10 mouse cellular contexts compared by ENCODE assay signal in the genomic region with DNA sequence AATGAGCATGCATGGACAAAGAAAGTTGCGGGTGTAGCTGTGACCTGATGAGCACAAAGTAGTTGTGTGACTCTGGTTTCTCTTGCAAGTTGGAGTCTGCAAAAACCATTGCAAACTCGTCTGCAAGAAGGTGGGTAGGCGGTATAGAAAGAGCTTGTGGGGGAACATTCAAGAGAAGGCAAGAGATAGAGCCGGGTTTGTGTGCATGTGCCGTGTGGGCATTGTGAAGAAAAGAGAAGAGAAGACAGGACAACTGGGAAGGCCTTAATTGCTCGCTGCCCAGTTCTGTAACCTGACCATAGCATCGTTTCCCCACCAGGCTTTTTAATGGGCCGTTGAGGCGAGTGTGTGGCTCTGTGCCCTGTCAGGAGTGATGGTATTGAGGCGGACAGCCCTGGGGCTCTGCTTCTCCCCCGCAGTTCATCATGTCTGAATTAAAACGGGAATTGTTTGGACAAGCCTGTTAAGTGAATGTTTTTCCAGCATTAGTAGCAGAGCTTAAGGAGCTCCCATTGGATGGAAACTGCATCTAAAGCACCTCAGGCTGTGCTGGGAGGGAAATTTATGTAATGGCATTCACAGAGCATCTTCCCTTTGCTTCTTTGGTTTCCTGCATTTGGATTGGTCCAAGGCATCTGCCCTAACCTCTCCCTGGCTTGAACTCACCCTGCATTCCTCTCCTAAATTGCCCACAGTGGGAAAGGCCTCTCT.
DNase-seq lines count a peak whose midpoint lies in the region; ATAC-seq lines count a peak whose summit lies in the region.
"Had no signal": no experiment of that assay in that cellular context is flagged by ENCODE, and none has a peak within 500 bp of the region (broad histone marks: within the 10 kb centered on the region; RNA-seq: fewer than 3 reads in every experiment).

No protein-coding gene starts in this region.

- H3K27ac ChIP-seq in kidney, embryonic 14.5 days (ENCODE audit: low read depth, low read length) = peak overlapping the region; percentile 55; the same call in 1 of the 2 replicates
- H3K27ac ChIP-seq in midbrain, embryonic 16.5 days (ENCODE audit: low read length) = no peak overlapping the region
- H3K27ac ChIP-seq in heart, embryonic 12.5 days (ENCODE audit: poor library complexity, severe bottlenecking) = no peak overlapping the region

- 25% methylated on average over 12 of the region's 12 CpGs for WGBS in kidney, embryonic 14.5 days
- WGBS in midbrain, embryonic 16.5 days = 46% methylated on average over 12 of the region's 12 CpGs
- WGBS in heart, embryonic 12.5 days = 64% methylated on average over 12 of the region's 12 CpGs

- no peaks in the 10 kb centered on the region for H3K36me3 ChIP-seq in kidney, embryonic 14.5 days (ENCODE audit: control insufficient read depth, insufficient read depth, low read length)
- H3K36me3 ChIP-seq in midbrain, embryonic 16.5 days (ENCODE audit: control insufficient read depth, insufficient read depth, low read length) = no peaks in the 10 kb centered on the region
- no peaks in the 10 kb centered on the region for H3K36me3 ChIP-seq in heart, embryonic 12.5 days

- no peak for DNase-seq in kidney, postnatal 25 days
- peak; percentile 22 for DNase-seq in embryo, embryonic 9.5 days (ENCODE audit: extremely low spot score)
- peak; percentile 19 to 35 for DNase-seq in layer of hippocampus, adult 8-10 months (ENCODE audit: low spot score in 2 of 2)
- DNase-seq in thymus, postnatal 4 days = no peak
- no peak for DNase-seq in spleen, postnatal 36 days (ENCODE audit: low spot score in 2 of 2)
- DNase-seq: kidney, adult 2 months; thymus, postnatal 14 days had no signal

- no peaks in the 10 kb centered on the region for H3K4me1 ChIP-seq in kidney, embryonic 14.5 days (ENCODE audit: control insufficient read depth, insufficient read depth, low read length)
- H3K4me1 ChIP-seq in midbrain, embryonic 16.5 days (ENCODE audit: control insufficient read depth, insufficient read depth, low read length) = 0 out of 2 replicates have a peak, but pooled peaks cover 2% of the 10 kb centered on the region
- no peaks in the 10 kb centered on the region for H3K4me1 ChIP-seq in heart, embryonic 12.5 days (replicated peaks)

- H3K9ac ChIP-seq in kidney, embryonic 14.5 days (ENCODE audit: low read depth, low read length) = no peak overlapping the region
- H3K9ac ChIP-seq in midbrain, embryonic 16.5 days (ENCODE audit: low read depth, low read length) = no peak overlapping the region
- H3K9ac ChIP-seq in heart, embryonic 12.5 days = no peak overlapping the region

- H3K4me2 ChIP-seq in kidney, embryonic 14.5 days (replicated peaks; ENCODE audit: low read depth, low read length) = no peak overlapping the region
- no peak overlapping the region for H3K4me2 ChIP-seq in midbrain, embryonic 16.5 days (ENCODE audit: low read length)
- no peak overlapping the region for H3K4me2 ChIP-seq in heart, embryonic 12.5 days

- peak; percentile 86 for ATAC-seq in kidney, embryonic 14.5 days (ENCODE audit: low FRiP score, low TSS enrichment)
- ATAC-seq in midbrain, embryonic 16.5 days = peak; percentile 67
- no peak for ATAC-seq in heart, embryonic 12.5 days (ENCODE audit: insufficient number of reproducible peaks, low FRiP score)

- no peak overlapping the region for H3K4me3 ChIP-seq in kidney, embryonic 14.5 days (ENCODE audit: low read length)
- H3K4me3 ChIP-seq in midbrain, embryonic 16.5 days (ENCODE audit: low read depth, low read length) = no peak overlapping the region
- no peak overlapping the region for H3K4me3 ChIP-seq in heart, embryonic 12.5 days

- H3K9me3 ChIP-seq in kidney, embryonic 14.5 days (ENCODE audit: control insufficient read depth, low read length) = no peaks in the 10 kb centered on the region
- no peaks in the 10 kb centered on the region for H3K9me3 ChIP-seq in midbrain, embryonic 16.5 days (replicated peaks; ENCODE audit: control insufficient read depth, low read length, poor library complexity, severe bottlenecking)
- H3K9me3 ChIP-seq in heart, embryonic 12.5 days (replicated peaks) = no peaks in the 10 kb centered on the region

- no peaks in the 10 kb centered on the region for H3K27me3 ChIP-seq in kidney, embryonic 14.5 days (ENCODE audit: control insufficient read depth, insufficient read depth, low read length)
- H3K27me3 ChIP-seq in midbrain, embryonic 16.5 days (ENCODE audit: control insufficient read depth, insufficient read depth, low read depth, low read length) = no peaks in the 10 kb centered on the region
- no peaks in the 10 kb centered on the region for H3K27me3 ChIP-seq in heart, embryonic 12.5 days (replicated peaks)

Comparison
In these comparisons a context has a peak if more than half of its experiments do, and no peak if none do; other contexts are left out.
1. DNase-seq: peak in embryo, embryonic 9.5 days (single experiment) and layer of hippocampus, adult 8-10 months (2 of 2); none in kidney, postnatal 25 days (0 of 2), thymus, postnatal 4 days (single experiment) and spleen, postnatal 36 days (0 of 2).